Mouse (Mus musculus): ENCODE measurements at regions not wholly inside any gene's neighbourhood (a gene's known extent, or its start where the extent isn't known, plus 50 kb on each side); places are given as distances from the start of the nearest gene placed in this dataset.
"Not testable (repeated sequence)": the region's sequence is repeated elsewhere in the genome, so short reads cannot be mapped to it uniquely, and the experiment has no call there.

DNA sequence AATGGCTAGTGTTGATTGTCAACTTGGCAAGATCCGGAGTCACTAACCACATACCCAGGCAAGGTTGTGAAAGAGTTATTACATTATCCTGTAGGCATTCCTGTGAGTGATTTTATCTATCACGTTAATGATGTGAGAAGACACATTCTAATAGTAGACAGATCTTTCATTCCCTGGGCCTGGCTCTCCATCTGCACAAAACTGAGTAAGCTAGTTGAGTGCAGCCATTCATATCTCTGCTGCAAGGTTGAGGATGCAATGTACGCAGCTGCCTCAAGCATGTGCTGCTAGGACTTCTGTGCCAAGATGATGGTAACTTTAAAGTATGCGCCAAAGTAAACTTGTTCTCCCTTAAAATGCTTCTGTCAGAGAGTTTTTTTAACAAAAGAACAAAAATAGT lies 309.5 kb upstream of the Fam174a start:
- no peak for DNase-seq (ENCODE audit: low read depth, low spot score)
- TF ChIP-seq BHLHE40 (IDR thresholded peaks at IDR 0.05; ENCODE audit: borderline replicate concordance, low read depth, low read length): no peak
- no peak for TF ChIP-seq POLR2AphosphoS5 (IDR thresholded peaks at IDR 0.05; ENCODE audit: borderline replicate concordance, low read depth, low read length)
- TF ChIP-seq RAD21 (IDR thresholded peaks at IDR 0.05; ENCODE audit: low read depth, low read length): no peak
- TF ChIP-seq MYC (IDR thresholded peaks at IDR 0.05; ENCODE audit: low read depth, low read length): no peak
- no peak for TF ChIP-seq USF1 (IDR thresholded peaks at IDR 0.05; ENCODE audit: low read depth, low read length)
- no peak for TF ChIP-seq ZC3H11A (IDR thresholded peaks at IDR 0.05; ENCODE audit: low read depth, low read length)
- TF ChIP-seq POLR2AphosphoS2 (IDR thresholded peaks at IDR 0.05; ENCODE audit: low read length): no peak
- no peak for TF ChIP-seq TAL1 (IDR thresholded peaks at IDR 0.05; ENCODE audit: low read length)
- no peak for TF ChIP-seq CHD1 (IDR thresholded peaks at IDR 0.05; ENCODE audit: low read depth, low read length)
- TF ChIP-seq HCFC1 (IDR thresholded peaks at IDR 0.05; ENCODE audit: low read depth, low read length): no peak
- TF ChIP-seq ETS1 (IDR thresholded peaks at IDR 0.05; ENCODE audit: low read depth, low read length): no peak
- TF ChIP-seq GATA1 (IDR thresholded peaks at IDR 0.05; ENCODE audit: low read depth, low read length): no peak
- TF ChIP-seq CHD2 (IDR thresholded peaks at IDR 0.05; ENCODE audit: low read length): no peak
- no peak for TF ChIP-seq UBTF (IDR thresholded peaks at IDR 0.05; ENCODE audit: borderline replicate concordance, insufficient read depth, low read depth, low read length)
- no peak for TF ChIP-seq TBP (IDR thresholded peaks at IDR 0.05; ENCODE audit: low read depth, low read length)
- no peak for TF ChIP-seq EP300 (IDR thresholded peaks at IDR 0.05; ENCODE audit: low read depth in 1 of 2, low read length in 2 of 2)
- TF ChIP-seq ZMIZ1 (IDR thresholded peaks at IDR 0.05; ENCODE audit: low read depth, low read length): no peak

GRCm38 (mm10) chr1:95030579-95030978 lies 282.8 kb upstream of the Fam174a start:
- Histone ChIP-seq H3K9me3 (replicated peaks; ENCODE audit: insufficient read depth, low read length) (no peaks in the 10 kb centered on the region), H3K27ac (ENCODE audit: control insufficient read depth, low read depth, low read length) (no peak overlapping the region), H3K9ac (ENCODE audit: control insufficient read depth, low read depth, low read length, poor library complexity, severe bottlenecking) (no peak overlapping the region), H3K4me1 (ENCODE audit: control insufficient read depth in 1 of 2, insufficient read depth in 2 of 2, low read length in 2 of 2) (no peaks in the 10 kb centered on the region), H3K79me2 (ENCODE audit: control insufficient read depth, insufficient read depth, low read length, poor library complexity) (no peaks in the 10 kb centered on the region), H3K36me3 (ENCODE audit: control insufficient read depth in 1 of 2, insufficient read depth in 2 of 2, low read length in 2 of 2) (no peaks in the 10 kb centered on the region), H3K27me3 (ENCODE audit: control insufficient read depth in 1 of 2, insufficient read depth in 2 of 2, low read length in 2 of 2) (no peaks in the 10 kb centered on the region), H3K4me3 (ENCODE audit: control insufficient read depth in 1 of 2, insufficient read depth in 1 of 2, low read depth in 2 of 2, low read length in 2 of 2) (no peak overlapping the region)
- DNase-seq (ENCODE audit: low read depth, low spot score): no peak
- TF ChIP-seq E2F4 (IDR thresholded peaks at IDR 0.05; ENCODE audit: borderline replicate concordance, low read depth, low read length): no peak
- no peak for TF ChIP-seq MAX (IDR thresholded peaks at IDR 0.05; ENCODE audit: low read length)
- no peak for TF ChIP-seq ZNF384 (IDR thresholded peaks at IDR 0.05; ENCODE audit: low read depth, low read length)
- TF ChIP-seq KAT2A (conservative IDR thresholded peaks at IDR 0.05; ENCODE audit: low read depth, low read length): no peak

More for the DNA sequence above, 309.5 kb upstream of the Fam174a start:
- no peak overlapping the region for H3K9ac ChIP-seq (ENCODE audit: control insufficient read depth, low read depth, low read length, poor library complexity, severe bottlenecking)
- H3K4me1 ChIP-seq (ENCODE audit: control insufficient read depth in 1 of 2, insufficient read depth in 2 of 2, low read length in 2 of 2): no peaks in the 10 kb centered on the region
- H3K9me3 ChIP-seq (replicated peaks; ENCODE audit: insufficient read depth, low read length): no peaks in the 10 kb centered on the region
- no peaks in the 10 kb centered on the region for H3K36me3 ChIP-seq (ENCODE audit: control insufficient read depth in 1 of 2, insufficient read depth in 2 of 2, low read length in 2 of 2)
- H3K27me3 ChIP-seq (ENCODE audit: control insufficient read depth in 1 of 2, insufficient read depth in 2 of 2, low read length in 2 of 2): no peaks in the 10 kb centered on the region
- no peak overlapping the region for H3K27ac ChIP-seq (ENCODE audit: control insufficient read depth, low read depth, low read length)
- no peaks in the 10 kb centered on the region for H3K79me2 ChIP-seq (ENCODE audit: control insufficient read depth, insufficient read depth, low read length, poor library complexity)
- H3K4me3 ChIP-seq (ENCODE audit: control insufficient read depth in 1 of 2, insufficient read depth in 1 of 2, low read depth in 2 of 2, low read length in 2 of 2): no peak overlapping the region

DNA sequence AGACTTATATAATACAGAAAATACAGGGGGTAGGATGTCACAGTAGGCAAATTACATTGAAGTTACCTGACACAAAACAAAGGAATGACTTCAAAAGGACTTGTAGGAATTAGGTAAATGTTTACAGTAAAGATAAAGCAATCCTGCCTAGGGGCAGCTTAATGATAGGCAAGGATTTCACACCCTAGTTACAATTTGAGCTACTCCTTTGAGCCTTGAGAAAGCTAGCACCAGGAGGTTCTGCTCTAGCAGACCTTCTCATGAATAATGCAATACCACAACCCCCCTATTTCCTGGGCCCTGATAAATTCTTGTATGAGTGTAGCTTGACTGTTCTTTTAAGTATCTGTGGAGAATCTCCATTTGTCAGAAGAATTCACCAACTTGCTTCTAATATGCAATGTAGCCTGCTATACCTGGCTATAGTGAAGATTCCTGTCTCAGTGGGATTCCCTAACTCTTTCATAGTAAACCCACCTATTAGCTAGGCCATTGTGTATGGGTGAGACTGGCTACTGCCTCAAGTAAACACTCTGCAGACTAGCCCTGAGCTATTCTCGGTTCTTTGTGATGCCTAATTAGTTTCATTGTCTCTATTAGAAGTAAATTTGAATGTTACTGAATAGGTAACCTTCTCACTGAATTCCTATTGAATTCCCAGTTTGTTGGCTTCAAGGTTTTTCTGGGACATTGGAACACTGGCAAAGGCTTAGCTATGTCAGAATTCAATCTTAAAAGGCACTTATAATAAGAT lies 279.6 kb upstream of the Fam174a start:
- H3K27ac ChIP-seq (ENCODE audit: control insufficient read depth, low read depth, low read length); H3K4me3 ChIP-seq (ENCODE audit: control insufficient read depth in 1 of 2, insufficient read depth in 1 of 2, low read depth in 2 of 2, low read length in 2 of 2); H3K27me3 ChIP-seq (ENCODE audit: control insufficient read depth in 1 of 2, insufficient read depth in 2 of 2, low read length in 2 of 2); DNase-seq (ENCODE audit: low read depth, low spot score); H3K36me3 ChIP-seq (ENCODE audit: control insufficient read depth in 1 of 2, insufficient read depth in 2 of 2, low read length in 2 of 2); H3K79me2 ChIP-seq (ENCODE audit: control insufficient read depth, insufficient read depth, low read length, poor library complexity); H3K9ac ChIP-seq (ENCODE audit: control insufficient read depth, low read depth, low read length, poor library complexity, severe bottlenecking); H3K9me3 ChIP-seq (replicated peaks; ENCODE audit: insufficient read depth, low read length); H3K4me1 ChIP-seq (ENCODE audit: control insufficient read depth in 1 of 2, insufficient read depth in 2 of 2, low read length in 2 of 2): not testable (repeated sequence)

Measured in MEL (cell line).